Comparison of ENCODE assay signal across 22 mouse cellular contexts in genomic region chrX:164323391-164323913, GRCm38 (mm10). TPM values are rescaled to one million over a fixed set of nuclear protein-coding genes. Genes with fewer than 3 reads are reported as not detected.
DNase-seq lines count a peak whose midpoint lies in the region; ATAC-seq and TF ChIP-seq lines count a peak whose summit lies in the region.
"Had no signal": no experiment of that assay in that cellular context is flagged by ENCODE, and none has a peak within 500 bp of the region (broad histone marks: within the 10 kb centered on the region; RNA-seq: fewer than 3 reads in every experiment).

No protein-coding gene starts in this region.

- no peak overlapping the region for H3K9ac ChIP-seq in forebrain, embryonic 16.5 days (replicated peaks; ENCODE audit: low read depth, low read length)
- no peak overlapping the region for H3K9ac ChIP-seq in forebrain, embryonic 12.5 days
- no peak overlapping the region for H3K9ac ChIP-seq in embryonic facial prominence, embryonic 14.5 days (ENCODE audit: low read depth, low read length)
- H3K9ac ChIP-seq in neural tube, embryonic 15.5 days (replicated peaks) = no peak overlapping the region
- H3K9ac ChIP-seq: embryonic facial prominence, embryonic 12.5 days; heart, embryonic 13.5 days; liver, embryonic 13.5 days; midbrain, embryonic 12.5 days had no signal

- H3K4me3 ChIP-seq in forebrain, embryonic 16.5 days (replicated peaks; ENCODE audit: low read length) = no peak overlapping the region
- H3K4me3 ChIP-seq in forebrain, embryonic 12.5 days (replicated peaks) = no peak overlapping the region
- no peak overlapping the region for H3K4me3 ChIP-seq in embryonic facial prominence, embryonic 14.5 days (ENCODE audit: low read depth, low read length)
- no peak overlapping the region for H3K4me3 ChIP-seq in cerebellum, adult 2 months (replicated peaks; ENCODE audit: insufficient read depth, low read depth, low read length)
- no peak overlapping the region for H3K4me3 ChIP-seq in neural tube, embryonic 15.5 days (replicated peaks)
- H3K4me3 ChIP-seq: embryonic facial prominence, embryonic 12.5 days; heart, embryonic 13.5 days; liver, embryonic 13.5 days; midbrain, embryonic 12.5 days had no signal

- ATAC-seq in forebrain, embryonic 16.5 days = peak; percentile 36
- no peak for ATAC-seq in forebrain, embryonic 12.5 days (ENCODE audit: low FRiP score)
- ATAC-seq in common myeloid progenitor, adult 5-6 weeks (replicated peaks; ENCODE audit: low read depth, poor library complexity, severe bottlenecking) = peak; percentile 52; the same call in 1 of the 2 replicates
- ATAC-seq in embryonic facial prominence, embryonic 14.5 days (ENCODE audit: low read depth) = no peak
- peak; percentile 39; the same call in 1 of the 2 replicates for ATAC-seq in megakaryocyte progenitor cell, adult 5-6 weeks (replicated peaks; ENCODE audit: poor library complexity)
- ATAC-seq in neural tube, embryonic 15.5 days (ENCODE audit: low FRiP score) = no peak
- ATAC-seq: activated CD4-positive, CD25-positive, alpha-beta regulatory T cell, adult 4 months; inflammation-experienced regulatory T-cells, adult 6 months; Patski had no signal

- H3K36me3 ChIP-seq in forebrain, embryonic 16.5 days (ENCODE audit: control insufficient read depth, insufficient read depth) = no peaks in the 10 kb centered on the region
- no peaks in the 10 kb centered on the region for H3K36me3 ChIP-seq in forebrain, embryonic 12.5 days (replicated peaks)
- no peaks in the 10 kb centered on the region for H3K36me3 ChIP-seq in embryonic facial prominence, embryonic 14.5 days (ENCODE audit: control insufficient read depth, insufficient read depth, low read length)
- H3K36me3 ChIP-seq in neural tube, embryonic 15.5 days = no peaks in the 10 kb centered on the region
- H3K36me3 ChIP-seq: embryonic facial prominence, embryonic 12.5 days; heart, embryonic 13.5 days; liver, embryonic 13.5 days; midbrain, embryonic 12.5 days had no signal

- no peak overlapping the region for H3K4me2 ChIP-seq in forebrain, embryonic 16.5 days (ENCODE audit: low read length)
- H3K4me2 ChIP-seq in forebrain, embryonic 12.5 days = no peak overlapping the region
- no peak overlapping the region for H3K4me2 ChIP-seq in embryonic facial prominence, embryonic 14.5 days (ENCODE audit: low read depth, low read length)
- H3K4me2 ChIP-seq in neural tube, embryonic 15.5 days = no peak overlapping the region
- H3K4me2 ChIP-seq: embryonic facial prominence, embryonic 12.5 days; heart, embryonic 13.5 days; liver, embryonic 13.5 days; midbrain, embryonic 12.5 days had no signal

- no peak overlapping the region; the same call in 1 of the 2 replicates for H3K27ac ChIP-seq in forebrain, embryonic 16.5 days (ENCODE audit: low read length)
- H3K27ac ChIP-seq in forebrain, embryonic 12.5 days = no peak overlapping the region
- H3K27ac ChIP-seq in embryonic facial prominence, embryonic 14.5 days (replicated peaks; ENCODE audit: low read depth, low read length) = no peak overlapping the region
- no peak overlapping the region for H3K27ac ChIP-seq in cerebellum, adult 2 months (ENCODE audit: insufficient read depth, low read length)
- no peak overlapping the region for H3K27ac ChIP-seq in neural tube, embryonic 15.5 days (replicated peaks)
- H3K27ac ChIP-seq: embryonic facial prominence, embryonic 12.5 days; heart, embryonic 13.5 days; liver, embryonic 13.5 days; midbrain, embryonic 12.5 days had no signal

- 45% methylated on average over 4 of the region's 4 CpGs for WGBS in forebrain, embryonic 16.5 days
- WGBS in forebrain, embryonic 12.5 days = 68% methylated on average over 4 of the region's 4 CpGs
- 33% methylated on average over 4 of the region's 4 CpGs for WGBS in embryonic facial prominence, embryonic 14.5 days
- 87% methylated on average over 4 of the region's 4 CpGs for WGBS in cerebellum, adult 2 months
- 58% methylated on average over 4 of the region's 4 CpGs for WGBS in neural tube, embryonic 15.5 days

- H3K27me3 ChIP-seq in forebrain, embryonic 16.5 days (replicated peaks; ENCODE audit: control insufficient read depth, insufficient read depth, low read length) = no peaks in the 10 kb centered on the region
- no peaks in the 10 kb centered on the region for H3K27me3 ChIP-seq in forebrain, embryonic 12.5 days
- H3K27me3 ChIP-seq in embryonic facial prominence, embryonic 14.5 days (replicated peaks; ENCODE audit: control insufficient read depth, insufficient read depth, low read length) = no peaks in the 10 kb centered on the region
- H3K27me3 ChIP-seq in cerebellum, adult 2 months (ENCODE audit: control insufficient read depth, insufficient read depth, low read length) = no peaks in the 10 kb centered on the region
- peaks cover 5% of the 10 kb centered on the region; the same call in 1 of the 2 replicates for H3K27me3 ChIP-seq in neural tube, embryonic 15.5 days (replicated peaks)
- H3K27me3 ChIP-seq: embryonic facial prominence, embryonic 12.5 days; heart, embryonic 13.5 days; liver, embryonic 13.5 days; midbrain, embryonic 12.5 days had no signal

- no peaks in the 10 kb centered on the region for H3K9me3 ChIP-seq in forebrain, embryonic 16.5 days (ENCODE audit: control insufficient read depth, low read length)
- H3K9me3 ChIP-seq in forebrain, embryonic 12.5 days = no peaks in the 10 kb centered on the region
- no peaks in the 10 kb centered on the region for H3K9me3 ChIP-seq in embryonic facial prominence, embryonic 14.5 days (ENCODE audit: control insufficient read depth, low read length)
- H3K9me3 ChIP-seq in neural tube, embryonic 15.5 days (replicated peaks) = no peaks in the 10 kb centered on the region
- H3K9me3 ChIP-seq: embryonic facial prominence, embryonic 12.5 days; heart, embryonic 13.5 days; liver, embryonic 13.5 days; midbrain, embryonic 12.5 days had no signal

- no peaks in the 10 kb centered on the region for H3K4me1 ChIP-seq in forebrain, embryonic 16.5 days (replicated peaks; ENCODE audit: control insufficient read depth, insufficient read depth, low read length)
- no peaks in the 10 kb centered on the region for H3K4me1 ChIP-seq in forebrain, embryonic 12.5 days
- no peaks in the 10 kb centered on the region for H3K4me1 ChIP-seq in embryonic facial prominence, embryonic 14.5 days (ENCODE audit: control insufficient read depth, insufficient read depth, low read length)
- no peaks in the 10 kb centered on the region for H3K4me1 ChIP-seq in cerebellum, adult 2 months (ENCODE audit: control insufficient read depth, insufficient read depth, low read length)
- no peaks in the 10 kb centered on the region for H3K4me1 ChIP-seq in neural tube, embryonic 15.5 days
- H3K4me1 ChIP-seq: embryonic facial prominence, embryonic 12.5 days; heart, embryonic 13.5 days; liver, embryonic 13.5 days; midbrain, embryonic 12.5 days had no signal

- peak; percentile 30 for DNase-seq in embryonic facial prominence, embryonic 14.5 days (ENCODE audit: low spot score)
- DNase-seq in cerebellum, adult 2 months = no peak
- no peak for DNase-seq in ovary, adult 18-20 months (ENCODE audit: low spot score)
- DNase-seq: adrenal gland, postnatal 14 days; cerebellum, adult 18-20 months; heart, postnatal 4 days; kidney, adult 8-10 months; kidney, postnatal 36 days; liver, embryonic 13.5 days had no signal

- TF ChIP-seq POLR2A in cerebellum, adult 2 months (IDR thresholded peaks at IDR 0.05; ENCODE audit: borderline replicate concordance, insufficient read depth, low read length) = no peak

- TF ChIP-seq CTCF in cerebellum, adult 2 months (IDR thresholded peaks at IDR 0.05; ENCODE audit: borderline replicate concordance, insufficient read depth, low read depth, low read length) = no peak

RNA-seq across cellular contexts. Expression of gene Vegfd, which starts 49.7 kb away (rescaled TPM):
- polyA plus RNA-seq in forebrain, embryonic 16.5 days (2015; fragmentation: Nextera tagmentation; extraction: Ambion mirVana) = 0.60 and 1.2 TPM in 2 replicates
- 0.77 TPM in 2 replicates for polyA plus RNA-seq in forebrain, embryonic 12.5 days (2016; fragmentation: Nextera tagmentation; extraction: Ambion mirVana)
- total RNA-seq in common myeloid progenitor, adult 5-6 weeks (2017) = 0.29 TPM in 1 of 2 replicates, not detected in the other
- polyA plus RNA-seq in embryonic facial prominence, embryonic 14.5 days (2014; fragmentation: Nextera tagmentation; extraction: Ambion mirVana) = 10.0 and 10.1 TPM in 2 replicates
- total RNA-seq in megakaryocyte progenitor cell, adult 5-6 weeks (2015) = not detected in 2 replicates
- total RNA-seq in megakaryocyte progenitor cell, adult 5-6 weeks (2017) = not detected in 2 replicates
- polyA plus RNA-seq in cerebellum, adult 2 months (2012; rRNA removed) = 0.46 and 0.52 TPM in 2 replicates
- polyA plus RNA-seq in neural tube, embryonic 15.5 days (2015; fragmentation: Nextera tagmentation; extraction: Ambion mirVana) = 0.36 and 1.4 TPM in 2 replicates
- total RNA-seq: granulocyte monocyte progenitor cell, adult 5-6 weeks; neutrophil, adult 5-6 weeks had no signal
- polyA plus RNA-seq: activated CD4-positive, CD25-positive, alpha-beta regulatory T cell, adult 4 months; inflammation-experienced regulatory T-cells, adult 6 months had no signal

RNA-seq across cellular contexts. Expression of gene Pir, which starts 54.3 kb away (rescaled TPM):
- polyA plus RNA-seq in forebrain, embryonic 16.5 days (2015; fragmentation: Nextera tagmentation; extraction: Ambion mirVana) = 3.1 and 3.8 TPM in 2 replicates
- 5.6 and 6.1 TPM in 2 replicates for polyA plus RNA-seq in forebrain, embryonic 12.5 days (2016; fragmentation: Nextera tagmentation; extraction: Ambion mirVana)
- 1.2 TPM in 1 of 2 replicates, not detected in the other for total RNA-seq in common myeloid progenitor, adult 5-6 weeks (2017)
- 12.0 and 12.9 TPM in 2 replicates for polyA plus RNA-seq in embryonic facial prominence, embryonic 14.5 days (2014; fragmentation: Nextera tagmentation; extraction: Ambion mirVana)
- total RNA-seq in megakaryocyte progenitor cell, adult 5-6 weeks (2015) = 0.99 and 1.1 TPM in 2 replicates
- total RNA-seq in megakaryocyte progenitor cell, adult 5-6 weeks (2017) = 0.71 and 1.0 TPM in 2 replicates
- 4.5 and 5.1 TPM in 2 replicates for polyA plus RNA-seq in cerebellum, adult 2 months (2012; rRNA removed)
- polyA plus RNA-seq in neural tube, embryonic 15.5 days (2015; fragmentation: Nextera tagmentation; extraction: Ambion mirVana) = 3.0 and 7.0 TPM in 2 replicates
- total RNA-seq: granulocyte monocyte progenitor cell, adult 5-6 weeks; neutrophil, adult 5-6 weeks had no signal
- polyA plus RNA-seq: activated CD4-positive, CD25-positive, alpha-beta regulatory T cell, adult 4 months; inflammation-experienced regulatory T-cells, adult 6 months; Patski had no signal

Comparison
In these comparisons a context has a peak if more than half of its experiments do, and no peak if none do; other contexts are left out.
1. ATAC-seq: peak in forebrain, embryonic 16.5 days (single experiment), common myeloid progenitor, adult 5-6 weeks (single experiment) and megakaryocyte progenitor cell, adult 5-6 weeks (single experiment); none in forebrain, embryonic 12.5 days (single experiment), embryonic facial prominence, embryonic 14.5 days (single experiment) and neural tube, embryonic 15.5 days (single experiment).